Mouse (Mus musculus) neural tube, embryonic 13.5 days (tissue): ENCODE measurements around the gene Synpo2l. TPM values are rescaled to one million over a fixed set of nuclear protein-coding genes. Genes with fewer than 3 reads are reported as not detected.
"Not testable (repeated sequence)": the region's sequence is repeated elsewhere in the genome, so short reads cannot be mapped to it uniquely, and the experiment has no call there.

Source experiments
- ATAC-seq: fragments of 200-750 bp; cut with Nextera tagmentation; 2 replicates; pipeline ENCODE4 v1.8.0; 2017; ENCODE audit warnings: low read depth, mild to moderate bottlenecking, moderate TSS enrichment, moderate library complexity
- H3K27ac ChIP-seq: fragments of 300-500 bp; sonication (generic); replicated peaks from 2 replicates; pipeline ENCODE4 v1.5.1; 2015; ENCODE audit warnings: moderate library complexity, mild to moderate bottlenecking, inconsistent platforms
- H3K27me3 ChIP-seq: fragments of 300-500 bp; sonication (generic); 2 replicates; pipeline ENCODE4 v1.6.1; 2015; ENCODE audit warnings: mild to moderate bottlenecking, inconsistent platforms
- H3K36me3 ChIP-seq: fragments of 300-500 bp; sonication (generic); 2 replicates; pipeline ENCODE4 v1.6.1; 2015; ENCODE audit warnings: mild to moderate bottlenecking, inconsistent platforms
- H3K4me1 ChIP-seq: fragments of 300-500 bp; sonication (generic); replicated peaks from 2 replicates; pipeline ENCODE4 v1.6.1; 2015; ENCODE audit warnings: inconsistent platforms
- H3K4me2 ChIP-seq: fragments of 300-500 bp; sonication (generic); 2 replicates; pipeline ENCODE4 v1.6.1; 2015; ENCODE audit warnings: inconsistent platforms, mild to moderate bottlenecking, moderate library complexity
- H3K4me3 ChIP-seq: fragments of 300-500 bp; sonication (generic); 2 replicates; pipeline ENCODE4 v1.5.1; 2015; ENCODE audit warnings: mild to moderate bottlenecking, inconsistent platforms
- H3K9ac ChIP-seq: fragments of 300-500 bp; sonication (generic); 2 replicates; pipeline ENCODE4 v1.6.1; 2015; ENCODE audit warnings: moderate library complexity, mild to moderate bottlenecking, inconsistent platforms
- H3K9me3 ChIP-seq: fragments of 300-500 bp; sonication (generic); 2 replicates; pipeline ENCODE4 v1.6.1; 2016; ENCODE audit warnings: inconsistent platforms
- WGBS: fragments of 180-500 bp; shearing (Covaris S2); methylation state at CpG from one replicate; pipeline ENCODE4 v1.1.7; 2015; 5-methylcytosine and 5-hydroxymethylcytosine counted together
- polyA plus RNA-seq: library from polyadenylated mRNA; unstranded; fragments of >200 nt; fragmentation: Nextera tagmentation; extraction: Ambion mirVana; gene quantifications from 2 replicates; pipeline ENCODE4 v1.2.1, GENCODE M21; 2015

Gene Synpo2l
- polyA plus RNA-seq, 1 experiment from 2014 or later = 1.1 TPM

GRCm38 (mm10) chr14:20636968-20637367, 31.2 kb downstream of the Synpo2l start:
- not testable (repeated sequence) for H3K27me3 ChIP-seq, ATAC-seq, H3K9me3 ChIP-seq, H3K27ac ChIP-seq, H3K4me2 ChIP-seq, H3K36me3 ChIP-seq, H3K4me3 ChIP-seq, H3K9ac ChIP-seq
- H3K4me1 ChIP-seq = peaks cover 15% of the 10 kb centered on the region
- 94% methylated on average over 3 of the region's 3 CpGs for WGBS

- H3K9me3 ChIP-seq = no peaks in the 10 kb centered on the region
- no peak overlapping the region for H3K4me3 ChIP-seq
- no peak for ATAC-seq
- peaks cover 10% of the 10 kb centered on the region for H3K4me1 ChIP-seq
- no peak overlapping the region for H3K9ac ChIP-seq
- no peak overlapping the region for H3K4me2 ChIP-seq
- WGBS = 98% methylated on average over 2 of the region's 2 CpGs
- H3K27me3 ChIP-seq = no peaks in the 10 kb centered on the region
- H3K36me3 ChIP-seq = no peaks in the 10 kb centered on the region
- no peak overlapping the region for H3K27ac ChIP-seq
These were observed 32.6 kb downstream of the Synpo2l start for GRCm38 (mm10) chr14:20635546-20635945.

GRCm38 (mm10) chr14:20631253-20631652, 36.9 kb downstream of the Synpo2l start:
- no peak overlapping the region for H3K27ac ChIP-seq
- no peak overlapping the region for H3K4me3 ChIP-seq
- 72% methylated on average over 4 of the region's 4 CpGs for WGBS
- no peak overlapping the region for H3K4me2 ChIP-seq
- H3K36me3 ChIP-seq = no peaks in the 10 kb centered on the region
- H3K27me3 ChIP-seq = no peaks in the 10 kb centered on the region
- no peaks in the 10 kb centered on the region for H3K9me3 ChIP-seq
- ATAC-seq = no peak
- no peaks in the 10 kb centered on the region for H3K4me1 ChIP-seq
- no peak overlapping the region for H3K9ac ChIP-seq

- no peak overlapping the region for H3K9ac ChIP-seq
- no peaks in the 10 kb centered on the region for H3K27me3 ChIP-seq
- no peaks in the 10 kb centered on the region for H3K4me1 ChIP-seq
- H3K36me3 ChIP-seq = no peaks in the 10 kb centered on the region
- H3K9me3 ChIP-seq = no peaks in the 10 kb centered on the region
- H3K27ac ChIP-seq = no peak overlapping the region
- no peak overlapping the region for H3K4me2 ChIP-seq
- WGBS = 71% methylated on average over 3 of the region's 3 CpGs
- no peak overlapping the region for H3K4me3 ChIP-seq
- ATAC-seq = no peak
These were observed 41.2 kb downstream of the Synpo2l start for GRCm38 (mm10) chr14:20626971-20627370.

- ATAC-seq = no peak
- 85% methylated on average over 2 of the region's 2 CpGs for WGBS
- Histone ChIP-seq H3K27ac (no peak overlapping the region), H3K27me3 (no peaks in the 10 kb centered on the region), H3K4me1 (no peaks in the 10 kb centered on the region), H3K4me3 (no peak overlapping the region), H3K9ac (no peak overlapping the region), H3K36me3 (no peaks in the 10 kb centered on the region), H3K9me3 (no peaks in the 10 kb centered on the region), H3K4me2 (no peak overlapping the region)
These were observed 41.7 kb downstream of the Synpo2l start for GRCm38 (mm10) chr14:20626447-20626846.

- Histone ChIP-seq H3K9me3 (no peaks in the 10 kb centered on the region), H3K9ac (no peak overlapping the region), H3K36me3 (no peaks in the 10 kb centered on the region), H3K4me2 (no peak overlapping the region), H3K4me3 (no peak overlapping the region), H3K4me1 (no peaks in the 10 kb centered on the region), H3K27me3 (no peaks in the 10 kb centered on the region), H3K27ac (no peak overlapping the region)
- 89% methylated on average over 3 of the region's 3 CpGs for WGBS
- no peak for ATAC-seq
These were observed 45.2 kb downstream of the Synpo2l start for GRCm38 (mm10) chr14:20622907-20623306.

- Histone ChIP-seq H3K4me1 (no peaks in the 10 kb centered on the region), H3K27me3 (no peaks in the 10 kb centered on the region), H3K9ac (no peak overlapping the region), H3K9me3 (no peaks in the 10 kb centered on the region), H3K36me3 (no peaks in the 10 kb centered on the region), H3K27ac (no peak overlapping the region), H3K4me3 (no peak overlapping the region), H3K4me2 (no peak overlapping the region)
- no peak for ATAC-seq
- WGBS = 89% methylated on average over 2 of the region's 2 CpGs
These were observed 45.7 kb downstream of the Synpo2l start for GRCm38 (mm10) chr14:20622412-20622811.

- no peak overlapping the region for H3K9ac ChIP-seq
- peaks cover 3% of the 10 kb centered on the region; the same call in 1 of the 2 replicates for H3K4me1 ChIP-seq
- H3K4me2 ChIP-seq = no peak overlapping the region
- no peak for ATAC-seq
- 85% methylated on average over 2 of the region's 2 CpGs for WGBS
- no peaks in the 10 kb centered on the region for H3K36me3 ChIP-seq
- H3K27ac ChIP-seq = no peak overlapping the region
- H3K9me3 ChIP-seq = no peaks in the 10 kb centered on the region
- H3K27me3 ChIP-seq = no peaks in the 10 kb centered on the region
- no peak overlapping the region for H3K4me3 ChIP-seq
These were observed 46.3 kb downstream of the Synpo2l start for GRCm38 (mm10) chr14:20621903-20622302.

- no peaks in the 10 kb centered on the region for H3K27me3 ChIP-seq
- no peaks in the 10 kb centered on the region for H3K9me3 ChIP-seq
- H3K36me3 ChIP-seq = no peaks in the 10 kb centered on the region
- H3K4me3 ChIP-seq = no peak overlapping the region
- no peak overlapping the region for H3K9ac ChIP-seq
- peaks cover 9% of the 10 kb centered on the region; the same call in 1 of the 2 replicates for H3K4me1 ChIP-seq
- H3K4me2 ChIP-seq = no peak overlapping the region
- H3K27ac ChIP-seq = no peak overlapping the region
- no peak for ATAC-seq
These were observed 49.0 kb downstream of the Synpo2l start for GRCm38 (mm10) chr14:20619131-20619530.

- no peak overlapping the region for H3K4me2 ChIP-seq
- ATAC-seq = no peak
- no peak overlapping the region for H3K9ac ChIP-seq
- no peaks in the 10 kb centered on the region for H3K36me3 ChIP-seq
- WGBS = 79% methylated on average over 5 of the region's 5 CpGs
- no peaks in the 10 kb centered on the region for H3K9me3 ChIP-seq
- H3K27me3 ChIP-seq = no peaks in the 10 kb centered on the region
- peaks cover 9% of the 10 kb centered on the region; the same call in 1 of the 2 replicates for H3K4me1 ChIP-seq
- no peak overlapping the region for H3K4me3 ChIP-seq
- no peak overlapping the region for H3K27ac ChIP-seq
These were observed 49.9 kb downstream of the Synpo2l start for GRCm38 (mm10) chr14:20618211-20618610.

GRCm38 (mm10) chr14:20616421-20616820, 51.7 kb downstream of the Synpo2l start:
- Histone ChIP-seq H3K4me1 (peaks cover 9% of the 10 kb centered on the region; the same call in 1 of the 2 replicates), H3K27me3 (no peaks in the 10 kb centered on the region), H3K36me3 (no peaks in the 10 kb centered on the region), H3K9ac (no peak overlapping the region), H3K27ac (no peak overlapping the region), H3K4me3 (no peak overlapping the region), H3K4me2 (no peak overlapping the region), H3K9me3 (no peaks in the 10 kb centered on the region)
- 19% methylated on average over 2 of the region's 2 CpGs for WGBS
- ATAC-seq = no peak

GRCm38 (mm10) chr14:20615075-20615474, 53.1 kb downstream of the Synpo2l start:
- H3K9me3 ChIP-seq = no peaks in the 10 kb centered on the region; the same call in 1 of the 2 replicates
- peaks cover 9% of the 10 kb centered on the region; the same call in 1 of the 2 replicates for H3K4me1 ChIP-seq
- H3K4me3 ChIP-seq = no peak overlapping the region
- H3K27me3 ChIP-seq = no peaks in the 10 kb centered on the region
- H3K4me2 ChIP-seq = no peak overlapping the region
- no peak overlapping the region for H3K27ac ChIP-seq
- ATAC-seq = no peak
- no peak overlapping the region for H3K9ac ChIP-seq
- 99% methylated on average over 2 of the region's 2 CpGs for WGBS
- H3K36me3 ChIP-seq = no peaks in the 10 kb centered on the region

GRCm38 (mm10) chr14:20612820-20613219, 55.3 kb downstream of the Synpo2l start:
- Histone ChIP-seq H3K36me3 (no peaks in the 10 kb centered on the region), H3K9ac (no peak overlapping the region), H3K27me3 (no peaks in the 10 kb centered on the region), H3K27ac (no peak overlapping the region), H3K4me3 (no peak overlapping the region), H3K9me3 (no peaks in the 10 kb centered on the region; the same call in 1 of the 2 replicates), H3K4me1 (peaks cover 9% of the 10 kb centered on the region; the same call in 1 of the 2 replicates), H3K4me2 (no peak overlapping the region)
- 96% methylated on average over 1 of the region's 1 CpGs for WGBS
- ATAC-seq = no peak
